ENCODE assay signal across 9 mouse cellular contexts in the genomic region with DNA sequence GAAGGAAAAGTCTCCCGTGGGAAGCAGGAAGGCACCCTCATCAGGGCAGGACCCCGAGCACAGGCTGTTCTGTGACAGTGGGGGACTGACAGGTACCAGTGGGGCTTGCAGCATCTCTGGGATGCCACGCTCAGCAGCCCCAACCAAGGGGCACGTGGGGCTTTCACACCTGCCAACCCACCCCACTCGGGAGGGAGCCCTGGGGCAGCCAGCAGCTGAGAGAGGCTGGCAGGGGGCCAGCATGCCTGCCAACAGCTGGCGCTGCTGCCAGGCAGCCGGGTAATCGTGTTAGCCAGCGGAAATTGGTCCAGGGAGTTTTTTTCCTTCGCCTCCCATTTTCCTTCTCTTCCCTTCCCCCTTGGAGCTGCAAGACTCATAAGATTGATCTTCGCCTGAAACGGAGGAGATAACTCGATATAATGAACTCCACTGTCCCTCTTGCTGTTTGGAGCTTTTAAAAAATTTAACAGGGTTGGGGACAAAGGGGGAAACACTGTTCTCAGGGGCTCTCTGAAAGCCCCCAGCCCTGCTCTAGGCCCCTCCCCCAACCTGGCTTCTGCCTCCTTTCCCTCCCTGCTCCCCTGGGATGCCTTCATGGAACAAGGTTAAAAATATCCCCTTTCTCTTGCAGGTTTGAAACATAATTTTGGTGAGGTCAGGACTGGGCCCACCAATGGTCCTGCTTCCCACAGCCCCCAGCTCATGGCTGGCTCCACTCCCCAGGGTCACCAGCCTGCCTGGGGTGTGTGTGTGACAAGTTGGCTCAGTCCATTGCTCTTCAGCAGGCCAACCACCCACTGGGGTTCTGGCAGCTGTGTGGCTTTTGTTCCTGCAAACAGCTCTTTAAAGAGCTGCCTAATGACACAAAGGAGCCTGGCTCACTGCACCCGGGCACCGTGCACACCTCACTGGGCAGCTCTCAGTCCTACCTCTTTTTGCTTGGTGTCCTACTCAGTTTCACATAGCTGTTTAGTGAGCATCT.
DNase-seq lines count a peak whose midpoint lies in the region; ATAC-seq and TF ChIP-seq lines count a peak whose summit lies in the region.
"Had no signal": no experiment of that assay in that cellular context is flagged by ENCODE, and none has a peak within 500 bp of the region (broad histone marks: within the 10 kb centered on the region; RNA-seq: fewer than 3 reads in every experiment).

No protein-coding gene starts in this region.

- no peaks in the 10 kb centered on the region for H3K36me3 ChIP-seq in forebrain, embryonic 15.5 days
- no peaks in the 10 kb centered on the region for H3K36me3 ChIP-seq in hindbrain, postnatal 0 days (ENCODE audit: insufficient read depth, low read length)
- H3K36me3 ChIP-seq in midbrain, postnatal 0 days (ENCODE audit: insufficient read depth, low read length): no peaks in the 10 kb centered on the region
- no peaks in the 10 kb centered on the region for H3K36me3 ChIP-seq in thymus, adult 2 months (ENCODE audit: control insufficient read depth, insufficient read depth, low read length)
- H3K36me3 ChIP-seq: heart, embryonic 13.5 days had no signal

- no peak overlapping the region for H3K27ac ChIP-seq in forebrain, embryonic 15.5 days (replicated peaks)
- H3K27ac ChIP-seq in hindbrain, postnatal 0 days: peak overlapping the region; percentile 52; the same call in 1 of the 2 replicates
- H3K27ac ChIP-seq in midbrain, postnatal 0 days (ENCODE audit: low read depth, low read length): peak overlapping the region; percentile 49
- H3K27ac ChIP-seq in thymus, adult 2 months (ENCODE audit: control insufficient read depth, insufficient read depth, low read length): no peak overlapping the region
- H3K27ac ChIP-seq: heart, embryonic 13.5 days had no signal

- no peak for TF ChIP-seq CTCF in hindbrain, postnatal 0 days (IDR thresholded peaks at IDR 0.05; ENCODE audit: low read depth)
- TF ChIP-seq CTCF in midbrain, postnatal 0 days (IDR thresholded peaks at IDR 0.05): no peak
- no peak for TF ChIP-seq CTCF in thymus, adult 2 months (IDR thresholded peaks at IDR 0.05; ENCODE audit: borderline replicate concordance, control insufficient read depth, extremely low read depth, insufficient read depth, low read length, poor library complexity)

- 13% methylated on average over 15 of the region's 15 CpGs for WGBS in forebrain, embryonic 15.5 days
- 10% methylated on average over 15 of the region's 15 CpGs for WGBS in hindbrain, postnatal 0 days
- WGBS in midbrain, postnatal 0 days: 12% methylated on average over 15 of the region's 15 CpGs
- WGBS in thymus, adult 2 months: 49% methylated on average over 15 of the region's 15 CpGs

- no peaks in the 10 kb centered on the region for H3K9me3 ChIP-seq in forebrain, embryonic 15.5 days
- no peaks in the 10 kb centered on the region for H3K9me3 ChIP-seq in hindbrain, postnatal 0 days (ENCODE audit: low read length)
- no peaks in the 10 kb centered on the region for H3K9me3 ChIP-seq in midbrain, postnatal 0 days (ENCODE audit: low read length)
- H3K9me3 ChIP-seq: heart, embryonic 13.5 days had no signal

- H3K9ac ChIP-seq in forebrain, embryonic 15.5 days (replicated peaks): no peak overlapping the region
- no peak overlapping the region for H3K9ac ChIP-seq in hindbrain, postnatal 0 days (replicated peaks; ENCODE audit: low read length)
- no peak overlapping the region for H3K9ac ChIP-seq in midbrain, postnatal 0 days (replicated peaks; ENCODE audit: low read length, poor library complexity, severe bottlenecking)
- H3K9ac ChIP-seq: heart, embryonic 13.5 days had no signal

- TF ChIP-seq POLR2A in thymus, adult 2 months (IDR thresholded peaks at IDR 0.05; ENCODE audit: control insufficient read depth, extremely low read depth, insufficient read depth, low read length, poor library complexity): no peak

- peaks cover 11% of the 10 kb centered on the region for H3K4me1 ChIP-seq in forebrain, embryonic 15.5 days
- H3K4me1 ChIP-seq in hindbrain, postnatal 0 days (ENCODE audit: insufficient read depth, low read length): peaks cover 9% of the 10 kb centered on the region; the same call in 1 of the 2 replicates
- peaks cover 4% of the 10 kb centered on the region; the same call in 1 of the 2 replicates for H3K4me1 ChIP-seq in midbrain, postnatal 0 days (ENCODE audit: insufficient read depth, low read length)
- no peaks in the 10 kb centered on the region for H3K4me1 ChIP-seq in thymus, adult 2 months (replicated peaks; ENCODE audit: control insufficient read depth, insufficient read depth, low read length)

- H3K27me3 ChIP-seq in forebrain, embryonic 15.5 days: peaks cover 36% of the 10 kb centered on the region; the same call in 1 of the 2 replicates
- peaks cover 4% of the 10 kb centered on the region; the same call in 1 of the 2 replicates for H3K27me3 ChIP-seq in hindbrain, postnatal 0 days (ENCODE audit: insufficient read depth, low read length)
- no peaks in the 10 kb centered on the region for H3K27me3 ChIP-seq in midbrain, postnatal 0 days (ENCODE audit: insufficient read depth, low read length)
- no peaks in the 10 kb centered on the region for H3K27me3 ChIP-seq in thymus, adult 2 months (ENCODE audit: control insufficient read depth, insufficient read depth, low read length)

- no peak overlapping the region for H3K4me2 ChIP-seq in forebrain, embryonic 15.5 days (replicated peaks)
- no peak overlapping the region for H3K4me2 ChIP-seq in hindbrain, postnatal 0 days (ENCODE audit: low read depth, low read length)
- H3K4me2 ChIP-seq in midbrain, postnatal 0 days (ENCODE audit: low read depth, low read length, poor library complexity, severe bottlenecking): peak overlapping the region; percentile 6; the same call in 1 of the 2 replicates
- H3K4me2 ChIP-seq: heart, embryonic 13.5 days had no signal

- no peak overlapping the region for H3K4me3 ChIP-seq in forebrain, embryonic 15.5 days
- no peak overlapping the region for H3K4me3 ChIP-seq in hindbrain, postnatal 0 days (ENCODE audit: low read length)
- H3K4me3 ChIP-seq in midbrain, postnatal 0 days (ENCODE audit: low read depth, low read length): no peak overlapping the region
- no peak overlapping the region for H3K4me3 ChIP-seq in thymus, adult 2 months (ENCODE audit: control insufficient read depth, insufficient read depth, low read length)
- H3K4me3 ChIP-seq: heart, embryonic 13.5 days had no signal

- ATAC-seq in frontal cortex, adult (ENCODE audit: low TSS enrichment): no peak
- peak; percentile 38; the same call in 1 of the 2 replicates for ATAC-seq in forebrain, embryonic 15.5 days (replicated peaks)
- ATAC-seq in hindbrain, postnatal 0 days: peak; percentile 36; the same call in 1 of the 2 replicates
- ATAC-seq in midbrain, postnatal 0 days (ENCODE audit: low FRiP score): no peak
- ATAC-seq in megakaryocyte progenitor cell, adult 5-6 weeks (replicated peaks; ENCODE audit: poor library complexity): no peak

- peak; percentile 65 to 68 for DNase-seq in frontal cortex, postnatal 10 days (ENCODE audit: low spot score in 2 of 2)
- peak; percentile 19 for DNase-seq in Muller cell, postnatal 12 days (ENCODE audit: inconsistent ontology term)
- DNase-seq in hindbrain, postnatal 0 days (ENCODE audit: low spot score): peak; percentile 85
- peak; percentile 86 for DNase-seq in midbrain, postnatal 0 days (ENCODE audit: low spot score)
- DNase-seq in thymus, adult 2 months: no peak

Comparison
In these comparisons a context has a peak if more than half of its experiments do, and no peak if none do; other contexts are left out.
1. ATAC-seq: peak in forebrain, embryonic 15.5 days (single experiment) and hindbrain, postnatal 0 days (single experiment); none in frontal cortex, adult (single experiment), midbrain, postnatal 0 days (single experiment) and megakaryocyte progenitor cell, adult 5-6 weeks (single experiment).
2. H3K27ac ChIP-seq: peak in hindbrain, postnatal 0 days (single experiment) and midbrain, postnatal 0 days (single experiment); none in forebrain, embryonic 15.5 days (single experiment) and thymus, adult 2 months (single experiment).